Mouse (Mus musculus) megakaryocyte progenitor cell, adult 5-6 weeks (primary cell): ENCODE results near the gene Hnrnpdl. TPM values are rescaled to one million over a fixed set of nuclear protein-coding genes. Genes with fewer than 3 reads are reported as not detected.
A peak's percentile ranks its signal among the peaks of the same experiment; 100 is the strongest.

Experiments used
- ATAC-seq: replicated peaks from 2 replicates; pipeline ENCODE4 v1.8.0; 2016; ENCODE audit warnings: mild to moderate bottlenecking, moderate TSS enrichment, inconsistent platforms; ENCODE audit not compliant: poor library complexity
- total RNA-seq, 2 experiments: library from RNA; stranded (forward) in 1 of 2; stranded (reverse) in 1 of 2; fragments of 157-497, 149-512 nt in 1 of 2; fragments of 200-1000 nt in 1 of 2; gene quantifications; 2 replicates each; pipeline versions ENCODE4 v1.2.3 to v1.2.4; 2015 to 2017

Gene Hnrnpdl
- total RNA-seq, 2 experiments from 2014 or later: 299 to 415 TPM

DNA sequence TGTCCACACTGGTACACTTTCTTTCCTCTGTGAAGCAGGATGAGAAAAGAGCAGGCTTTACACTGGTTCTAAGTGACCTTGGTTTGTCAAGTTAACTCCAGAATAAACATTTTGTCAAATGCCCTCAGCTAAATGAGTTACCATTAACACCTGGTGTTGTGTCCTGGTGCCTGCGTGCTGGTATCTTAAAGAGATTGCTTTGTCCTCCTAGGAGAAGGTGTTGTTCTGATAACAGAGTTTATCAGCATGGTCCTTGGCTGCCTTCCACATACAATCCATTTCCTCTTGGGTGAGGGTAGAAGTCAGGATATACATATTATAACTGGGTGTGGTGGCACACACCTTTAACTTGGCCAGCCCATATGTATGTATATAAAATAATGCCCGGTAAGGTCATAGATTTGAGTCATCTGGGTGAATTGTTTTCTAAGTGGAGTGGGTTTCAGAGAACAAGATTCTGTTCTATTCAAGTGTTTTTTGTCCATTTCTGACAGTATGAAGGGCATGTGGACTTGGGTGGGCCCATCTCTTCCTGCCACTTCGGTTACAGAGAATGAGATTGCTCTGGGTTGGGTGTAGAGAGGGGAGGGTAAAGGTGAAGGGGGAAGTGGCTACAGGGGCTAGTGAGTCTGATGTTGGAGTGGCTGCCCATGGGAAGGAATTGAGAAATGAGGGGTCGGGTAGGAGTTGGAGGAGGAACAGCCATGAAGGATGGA is 33.0 kb downstream of the Hnrnpdl start:
- peak; percentile 42 for ATAC-seq

DNA sequence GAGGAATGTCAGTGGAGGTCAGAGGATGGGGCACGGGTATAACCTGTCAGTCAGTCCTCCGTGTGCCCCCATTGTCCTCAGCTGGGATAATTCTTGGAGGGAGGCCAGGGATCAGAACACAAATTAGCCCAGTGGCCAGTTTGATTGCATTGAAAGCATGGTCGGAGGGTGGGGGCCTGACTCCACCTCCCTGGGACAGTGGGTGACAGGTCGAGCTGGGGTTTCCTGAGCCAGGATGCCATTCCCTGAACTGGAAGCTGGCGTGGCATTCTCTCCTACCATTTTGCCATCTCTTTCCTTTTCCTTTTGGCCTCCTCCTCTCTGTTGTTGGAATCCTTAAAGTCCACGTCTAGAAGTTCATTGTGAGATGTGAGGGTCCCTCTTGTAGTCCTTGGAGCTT is 33.6 kb downstream of the Hnrnpdl start:
- ATAC-seq: no peak

DNA sequence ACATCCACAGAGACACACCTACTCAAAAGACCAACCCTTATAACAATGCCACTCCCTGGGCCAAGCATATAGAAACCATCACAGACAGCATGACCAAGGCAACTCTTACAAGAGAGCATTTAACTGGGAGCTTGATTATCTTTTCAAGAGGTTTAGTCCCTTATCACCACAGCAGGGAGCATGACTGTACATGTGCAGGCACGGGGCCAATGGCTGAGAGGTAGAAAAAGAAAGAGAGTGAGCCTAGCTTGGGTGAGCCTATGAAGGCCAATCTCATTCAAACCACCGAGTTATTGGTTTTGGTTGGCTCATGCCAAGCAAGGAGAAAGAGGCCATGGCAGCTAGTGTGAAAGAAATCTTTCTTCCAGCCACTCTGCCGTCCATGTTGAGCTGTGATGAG is 34.0 kb downstream of the Hnrnpdl start:
- ATAC-seq: peak; percentile 88

DNA sequence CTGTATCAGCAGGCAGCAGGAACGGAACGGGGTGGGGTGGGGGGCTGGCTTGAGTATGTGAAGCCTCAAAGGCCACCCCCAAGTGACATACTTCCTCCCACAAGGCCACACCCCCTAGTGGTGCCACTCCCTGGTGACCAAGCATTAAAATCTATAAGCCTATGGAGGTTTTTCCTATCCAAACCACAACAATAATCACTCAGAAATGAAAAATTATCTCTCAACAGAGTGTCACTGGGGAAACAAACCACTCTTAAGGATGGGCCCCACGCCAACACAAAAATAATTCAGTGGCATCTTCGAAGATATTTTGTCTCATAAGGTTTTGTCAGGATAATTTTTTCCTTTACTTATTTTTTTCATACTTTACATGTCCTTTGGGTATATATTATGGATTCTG is 35.6 kb downstream of the Hnrnpdl start:
- peak; percentile 33; the same call in 1 of the 2 replicates for ATAC-seq

DNA sequence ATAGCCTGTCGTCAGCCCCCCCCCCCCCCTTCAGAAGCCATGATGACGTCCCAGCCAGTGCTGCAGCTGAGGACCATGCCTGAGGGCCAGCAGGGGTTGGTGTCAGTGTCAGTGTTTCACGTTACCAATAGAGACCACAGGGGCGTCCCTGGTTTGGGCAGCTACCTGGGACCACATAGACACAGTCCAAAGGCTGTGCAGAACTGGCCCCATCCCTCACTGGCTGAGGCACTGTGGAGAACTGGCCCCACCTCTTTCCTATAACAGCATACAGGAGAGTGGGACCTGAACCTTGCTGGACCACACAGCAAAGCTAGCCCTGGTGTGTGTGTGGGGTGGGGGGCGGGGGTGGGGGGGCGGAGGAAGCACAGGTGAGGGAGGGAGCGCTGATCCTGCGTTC is 39.0 kb downstream of the Hnrnpdl start:
- no peak for ATAC-seq

DNA sequence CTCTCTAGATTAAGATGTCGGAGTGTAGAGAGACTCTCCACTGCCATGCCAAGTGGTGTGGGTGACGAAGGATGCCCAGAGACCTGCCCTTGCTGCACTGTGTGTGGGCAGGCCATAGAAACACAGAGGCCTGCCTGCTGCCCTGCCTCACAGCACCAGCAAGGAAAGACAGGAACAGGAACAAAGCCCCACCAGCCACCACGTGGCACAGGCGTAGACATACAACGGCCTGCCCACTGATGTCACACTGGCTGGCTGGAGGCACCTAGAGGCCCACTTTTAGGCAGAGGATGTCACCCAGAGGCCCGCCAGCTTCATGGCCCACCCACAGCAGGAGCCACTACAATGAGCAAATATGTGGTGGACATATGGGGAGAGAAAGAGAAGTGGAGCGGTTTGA is 39.4 kb downstream of the Hnrnpdl start:
- peak; percentile 76 for ATAC-seq

DNA sequence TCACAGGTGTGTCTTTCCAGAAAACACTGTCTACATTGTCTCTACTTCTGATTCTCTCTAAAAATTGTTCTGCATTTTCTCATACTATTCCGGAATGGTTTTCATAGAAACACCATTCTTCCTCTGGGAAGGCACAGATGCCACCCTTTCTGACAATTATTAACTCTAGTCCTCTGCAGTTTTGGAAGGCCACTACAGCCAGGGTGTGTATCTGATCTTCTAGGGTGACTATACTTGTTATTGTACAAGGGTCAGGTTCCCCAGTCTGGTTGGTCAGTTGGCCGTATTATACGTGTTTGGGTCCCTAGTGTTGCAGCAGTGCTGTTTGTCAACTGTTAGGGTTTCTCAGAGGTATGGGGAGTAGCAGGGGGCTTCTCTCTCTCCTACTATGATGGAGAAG is 44.8 kb downstream of the Hnrnpdl start:
- ATAC-seq: no peak

DNA sequence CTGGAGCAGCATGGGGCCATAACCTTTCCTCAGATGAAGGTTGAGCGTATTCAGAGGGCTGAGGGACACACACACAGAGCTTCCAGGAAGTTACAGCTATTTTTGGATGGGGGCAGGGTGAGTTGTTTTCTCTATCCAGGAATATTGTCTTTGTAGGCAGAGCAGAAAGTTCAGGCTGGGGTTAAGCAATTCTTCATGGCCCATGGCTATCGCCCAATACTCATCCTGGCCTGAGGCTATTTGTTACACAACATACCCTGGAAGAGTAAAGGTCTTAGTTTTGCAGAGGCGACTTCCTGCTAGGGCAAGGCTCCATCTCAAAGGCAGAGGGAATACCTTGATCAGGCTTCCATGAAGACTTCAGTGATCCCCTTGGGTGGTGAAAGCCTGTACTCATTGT is 45.3 kb downstream of the Hnrnpdl start:
- no peak for ATAC-seq

Other genes with a start within 250 kb of the Hnrnpdl start
- not detected in 2 replicates for gene Vamp9, start 133.4 kb downstream of the Hnrnpdl start, total RNA-seq (2015)
- not detected in 2 replicates for gene Vamp9, start 133.4 kb downstream of the Hnrnpdl start, total RNA-seq (2017)
- gene Hnrnpd, start 60.7 kb downstream of the Hnrnpdl start, total RNA-seq (2015): 378 and 387 TPM in 2 replicates
- gene Hnrnpd, start 60.7 kb downstream of the Hnrnpdl start, total RNA-seq (2017): 92.7 and 143 TPM in 2 replicates
- 0.98 and 1.2 TPM in 2 replicates for gene 4930524J08Rik, start 60.6 kb downstream of the Hnrnpdl start, total RNA-seq (2015)
- 1.9 TPM in 1 of 2 replicates, not detected in the other for gene 4930524J08Rik, start 60.6 kb downstream of the Hnrnpdl start, total RNA-seq (2017)
- 46.5 and 46.8 TPM in 2 replicates for gene Enoph1, start 321 bp upstream of the Hnrnpdl start, total RNA-seq (2015)
- 45.9 and 47.4 TPM in 2 replicates for gene Enoph1, start 321 bp upstream of the Hnrnpdl start, total RNA-seq (2017)
- not detected in 2 replicates for gene Tmem150c, start 120.1 kb upstream of the Hnrnpdl start, total RNA-seq (2015)
- gene Tmem150c, start 120.1 kb upstream of the Hnrnpdl start, total RNA-seq (2017): not detected in 2 replicates